Mouse (Mus musculus): ENCODE measurements at regions not wholly inside any gene's neighbourhood (a gene's known extent, or its start where the extent isn't known, plus 50 kb on each side); places are given as distances from the start of the nearest gene placed in this dataset.

DNA sequence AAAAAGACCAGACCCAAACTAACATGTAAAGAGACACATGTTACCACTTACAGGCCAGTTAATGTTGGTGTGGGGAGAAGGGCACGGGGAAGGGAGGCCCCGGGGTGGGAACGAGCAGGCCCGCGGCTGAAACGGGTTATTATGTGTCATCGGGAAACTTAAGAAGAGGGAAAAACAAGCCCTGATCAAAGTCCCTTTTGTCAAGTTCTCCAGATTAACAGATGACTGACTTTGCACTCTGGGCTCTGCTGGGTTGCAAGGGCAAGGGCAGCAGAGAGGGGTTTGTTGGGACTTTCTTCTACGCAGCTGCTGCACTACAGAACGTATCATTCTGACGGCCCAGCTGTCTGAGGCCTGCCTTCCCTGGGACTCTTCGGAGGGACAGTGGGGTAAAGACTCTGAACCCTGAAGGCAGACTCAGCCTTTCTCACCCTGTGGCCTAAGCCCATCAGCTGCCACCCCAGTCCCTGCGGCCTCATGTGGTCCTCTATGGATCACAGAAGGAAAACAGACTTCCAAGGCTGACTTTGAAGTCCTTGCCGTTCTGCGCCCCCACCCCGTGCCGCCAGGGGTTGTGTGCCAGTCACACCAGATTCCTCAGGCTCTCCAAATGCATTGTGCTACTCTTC lies 240.7 kb downstream of the Rplp1 start:
- DNase-seq (ENCODE audit: low spot score): no peak

DNA sequence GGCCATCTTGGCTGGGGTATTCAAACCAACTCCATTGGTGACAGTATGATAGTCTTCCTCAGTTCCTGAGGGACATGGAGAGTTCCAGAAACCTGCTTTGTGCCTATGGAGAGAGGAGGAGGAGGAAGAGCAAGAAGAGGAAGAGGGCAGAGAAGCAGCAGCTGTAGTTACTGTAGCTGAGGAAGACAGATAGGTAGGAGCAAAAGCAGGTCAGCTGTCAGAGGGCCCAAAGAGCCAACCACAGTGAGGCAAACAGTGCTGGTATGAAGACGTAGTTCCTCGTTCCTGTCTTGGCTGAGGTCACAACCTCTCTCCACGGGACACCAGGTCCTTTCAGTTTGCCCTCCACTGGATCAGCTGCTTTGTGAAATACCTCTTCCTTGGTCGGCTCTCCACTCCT lies 243.4 kb downstream of the Rplp1 start:
- DNase-seq (ENCODE audit: low spot score): no peak

DNA sequence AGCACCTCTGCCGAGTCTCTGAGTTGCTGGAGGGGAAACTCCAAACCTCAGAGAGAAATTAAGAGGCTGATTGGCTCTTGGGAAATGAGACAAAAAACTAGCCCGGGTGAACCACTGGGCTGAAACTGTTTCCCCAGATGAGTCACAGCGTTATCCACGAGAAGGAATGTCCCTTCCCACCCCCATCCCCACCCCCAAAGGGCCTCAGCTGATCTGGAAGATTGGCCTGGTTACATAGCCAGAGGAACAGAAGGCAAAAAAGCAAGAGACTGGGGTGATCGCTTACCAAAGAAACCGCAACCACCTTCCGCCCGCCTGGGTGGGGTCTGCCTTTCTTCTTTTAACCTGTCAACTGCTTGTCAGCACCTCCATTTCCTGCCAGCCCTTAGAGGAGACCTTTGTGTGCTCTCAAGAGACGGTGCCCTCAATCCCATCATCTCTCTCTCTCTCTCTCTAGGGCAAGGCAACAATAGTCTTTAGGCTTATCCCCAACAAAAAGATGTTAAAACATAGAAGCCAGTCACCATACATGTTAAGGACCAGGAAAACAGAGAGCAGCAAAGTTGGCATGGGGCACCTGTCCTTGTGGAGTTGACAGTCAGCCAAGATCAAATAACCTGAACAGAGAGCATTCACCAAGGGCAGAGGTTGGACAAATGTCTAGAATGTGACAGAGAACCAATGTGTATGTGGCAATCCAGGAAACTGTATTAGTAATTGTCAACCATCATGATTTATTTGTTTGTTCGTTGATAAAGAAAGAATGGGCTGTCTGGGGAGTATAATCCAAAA lies 244.4 kb downstream of the Rplp1 start:
- DNase-seq (ENCODE audit: low spot score): no peak

DNA sequence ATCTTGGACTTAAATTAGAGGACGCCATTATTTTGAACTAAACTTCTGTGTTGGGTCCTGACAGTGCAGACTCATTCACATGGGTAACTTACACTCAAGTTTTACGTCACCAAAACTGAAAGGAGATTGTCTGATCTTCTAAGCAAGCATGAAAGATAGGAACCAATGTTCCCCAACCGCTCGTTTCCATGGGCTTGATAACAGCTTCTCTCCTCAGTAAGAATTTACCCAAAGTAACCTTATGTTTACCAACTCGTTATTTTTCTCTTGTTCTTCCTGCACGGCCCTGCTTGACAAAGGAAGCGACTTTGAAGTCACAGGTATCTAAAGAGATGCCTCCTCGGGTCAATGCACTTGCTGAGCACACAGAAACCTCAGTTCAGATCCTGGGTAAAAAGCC lies 245.6 kb downstream of the Rplp1 start:
- DNase-seq (ENCODE audit: low spot score): no peak

DNA sequence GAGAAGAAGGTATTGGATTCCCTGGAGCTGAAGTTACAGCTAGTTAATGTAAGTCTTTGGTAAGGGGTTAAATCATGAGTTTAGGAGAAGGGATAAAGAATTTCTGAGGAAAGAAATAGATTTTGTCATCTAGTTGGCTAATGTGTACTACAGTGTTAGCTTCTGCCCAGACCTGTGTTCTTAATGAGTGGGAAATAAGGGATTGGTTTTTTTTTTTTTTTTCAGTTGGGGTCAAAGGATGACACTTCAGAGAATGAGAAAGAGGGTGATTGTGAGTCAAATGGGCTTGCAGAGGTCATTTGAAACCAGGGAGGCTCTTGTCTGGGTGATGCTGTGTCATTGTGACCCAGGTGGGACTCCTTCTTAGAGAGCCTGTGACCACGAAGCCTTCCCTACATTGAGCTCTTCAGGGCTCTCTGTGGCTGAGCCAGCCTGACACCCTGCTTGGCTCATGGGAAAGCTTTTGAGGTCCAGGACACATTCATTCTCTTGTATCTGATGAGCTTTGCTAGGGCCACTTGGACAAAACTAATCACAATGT lies 246.1 kb downstream of the Rplp1 start:
- DNase-seq (ENCODE audit: low spot score): no peak

DNA sequence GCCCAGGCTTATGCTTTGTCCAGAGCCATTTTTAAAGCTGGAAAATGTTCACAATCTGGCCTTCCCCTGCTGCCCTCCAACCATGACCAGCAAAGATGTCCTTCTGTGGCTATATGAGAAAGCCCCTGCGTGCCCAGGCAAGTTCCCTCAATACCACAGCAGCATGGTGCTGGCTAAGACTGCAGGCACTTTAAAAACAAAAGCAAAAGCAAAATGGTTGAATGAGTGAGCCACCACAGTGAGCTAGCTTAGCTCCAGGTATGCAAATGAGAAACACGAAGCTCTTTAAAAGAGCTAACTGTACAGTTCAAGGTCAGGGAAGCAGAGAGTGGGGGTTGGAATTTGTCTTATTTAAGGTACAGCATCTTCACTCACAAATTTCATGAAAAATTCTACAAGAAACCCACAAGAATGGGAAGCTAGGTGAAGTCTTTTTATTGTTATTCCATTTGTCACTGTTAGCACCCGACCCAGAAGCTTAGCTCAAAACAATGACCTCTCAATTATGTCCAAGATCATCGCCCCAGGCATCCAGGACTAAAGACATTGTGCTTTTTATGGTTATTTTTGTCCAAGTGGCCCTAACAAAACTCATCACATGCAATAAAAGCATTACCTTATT lies 246.8 kb downstream of the Rplp1 start:
- no peak for DNase-seq (ENCODE audit: low spot score)

DNA sequence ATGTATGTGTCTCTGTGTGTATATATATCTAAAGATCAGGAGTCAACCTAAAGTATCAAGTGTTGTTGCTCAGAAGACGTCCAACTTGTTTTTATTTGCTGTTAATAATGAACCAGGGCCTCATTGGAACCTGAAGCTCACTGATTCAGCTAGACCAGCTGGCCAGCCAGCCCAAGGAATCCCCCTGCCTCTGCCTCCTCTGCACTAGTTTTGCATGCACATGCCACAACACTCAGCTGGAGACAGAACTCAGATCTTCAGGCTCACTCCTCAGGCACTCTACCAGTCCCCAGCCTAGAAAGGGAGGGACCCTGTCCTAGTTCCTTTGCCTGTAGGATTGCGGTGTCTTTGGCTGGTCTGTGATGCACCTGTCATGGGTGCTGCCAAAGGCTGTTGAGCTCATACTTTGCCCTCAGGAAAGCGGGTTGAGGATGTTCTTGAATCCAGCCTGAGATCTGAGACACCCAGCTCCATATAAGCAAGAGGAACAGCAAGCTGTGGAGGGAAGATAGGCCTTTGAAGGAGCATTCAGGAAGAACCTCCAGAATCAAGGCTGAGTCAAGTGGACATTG lies 247.5 kb downstream of the Rplp1 start:
- no peak for DNase-seq (ENCODE audit: low spot score)

DNA sequence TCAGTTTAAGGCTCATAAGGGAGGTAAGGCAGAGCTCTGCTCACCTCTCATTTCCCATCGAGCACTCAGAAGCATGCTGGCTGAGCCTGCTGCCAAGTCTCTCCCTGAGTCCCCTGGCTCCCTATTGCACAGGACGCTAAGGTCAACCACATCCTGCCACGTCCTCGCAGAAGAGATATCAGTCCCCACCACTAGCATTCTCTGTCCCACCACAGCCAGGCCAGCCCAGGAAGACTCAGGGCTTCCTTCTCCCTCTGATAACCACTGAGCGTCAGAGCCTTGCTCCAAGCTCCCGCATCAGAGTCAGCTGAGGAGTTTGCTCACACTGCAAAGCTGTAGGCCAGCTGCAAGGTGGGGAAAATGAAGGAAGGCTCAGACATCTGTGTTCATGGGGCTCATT lies 248.2 kb downstream of the Rplp1 start:
- no peak for DNase-seq (ENCODE audit: low spot score)

DNA sequence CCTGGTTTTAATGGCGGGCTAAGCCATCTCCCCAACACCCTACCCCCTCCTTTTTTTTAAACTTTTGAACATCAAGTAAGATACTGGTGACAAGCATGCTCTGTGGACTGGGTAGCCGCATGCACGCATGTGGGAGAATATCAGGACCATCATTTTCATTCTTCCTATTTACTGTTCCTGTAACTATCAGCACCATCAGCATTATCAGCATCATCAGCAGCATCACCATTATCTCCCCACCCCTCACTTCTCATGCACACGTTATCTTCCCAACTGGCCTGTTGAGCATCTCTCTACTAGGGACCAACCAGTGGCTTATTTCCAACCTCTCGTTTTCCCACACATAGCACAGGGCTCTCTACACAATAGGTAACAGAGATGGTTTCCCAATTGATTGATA lies 249.1 kb downstream of the Rplp1 start:
- DNase-seq (ENCODE audit: low spot score): no peak

DNA sequence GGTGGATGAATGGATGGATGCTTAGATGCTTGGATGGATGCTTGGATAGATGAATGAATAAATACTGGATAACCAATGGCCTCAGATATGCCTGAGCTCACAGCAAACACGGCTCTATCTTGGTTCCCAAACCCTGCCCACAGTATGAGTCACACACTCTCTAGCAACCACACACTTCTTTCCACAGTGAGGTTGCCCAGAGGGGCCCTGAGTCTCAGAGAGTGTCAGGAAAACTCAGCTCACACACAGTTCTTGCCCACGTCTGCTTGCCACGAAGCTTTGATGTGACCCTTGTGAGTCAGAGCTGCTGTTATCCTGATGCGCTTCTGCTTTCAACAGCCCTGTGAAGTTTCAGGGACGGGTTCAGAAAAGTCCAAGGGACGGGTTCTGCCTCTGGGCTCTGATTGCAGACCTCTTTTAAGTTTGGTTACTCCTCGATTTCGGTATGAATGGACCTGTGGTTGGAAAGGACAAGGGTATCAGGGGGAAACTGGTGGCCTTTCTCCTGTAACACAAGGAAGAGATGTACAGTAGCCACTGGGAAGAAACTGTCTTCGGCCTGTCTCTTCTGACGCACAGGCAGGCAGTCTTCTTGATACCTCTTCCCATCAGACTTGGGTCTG lies 250.2 kb downstream of the Rplp1 start:
- no peak for DNase-seq (ENCODE audit: low spot score)

DNA sequence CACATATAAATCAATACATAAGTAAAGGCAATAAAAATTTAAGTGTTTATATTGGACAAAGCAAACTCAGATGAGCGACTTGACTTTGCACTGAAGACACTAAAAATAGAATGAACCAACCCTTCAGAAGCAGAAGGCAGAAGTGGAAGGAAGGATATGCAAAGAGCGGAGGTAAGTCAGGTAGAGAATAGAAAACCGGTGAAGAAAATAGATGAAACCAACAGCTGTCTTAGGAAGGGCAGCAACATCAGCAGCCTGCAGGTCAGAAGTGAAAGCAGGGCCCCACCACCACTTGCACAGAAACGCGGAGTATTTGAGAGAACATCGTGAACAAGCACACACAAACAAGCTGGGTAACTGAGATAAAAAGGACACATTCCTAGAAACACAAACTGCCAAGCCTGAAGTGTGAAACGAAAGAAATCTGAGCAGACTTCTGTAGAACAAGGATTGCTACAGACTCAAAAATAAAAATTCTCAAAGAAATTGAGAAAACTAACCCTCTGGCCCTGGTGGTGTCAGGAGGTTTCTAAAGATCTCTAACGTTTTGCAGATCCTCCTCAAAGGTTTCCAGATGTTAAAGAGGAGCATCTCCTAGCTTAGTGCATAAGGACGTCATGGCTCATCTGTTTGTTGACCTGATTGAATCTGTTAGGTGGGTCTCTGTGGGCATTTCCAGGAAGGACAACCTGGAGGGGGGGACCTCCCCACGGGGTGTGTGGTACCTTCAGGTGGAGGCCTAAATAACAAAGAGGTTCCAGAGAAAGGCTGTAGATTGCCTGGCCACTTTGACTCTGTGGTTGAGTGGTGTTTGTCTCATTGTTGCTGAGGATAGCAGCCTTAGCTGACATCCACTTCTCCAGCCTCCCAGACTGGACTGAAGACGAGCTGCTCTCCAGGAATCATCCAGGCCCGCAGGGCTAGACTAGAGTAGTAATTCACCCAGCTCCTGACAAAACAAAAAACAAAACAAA lies 252.0 kb downstream of the Rplp1 start:
- no peak for DNase-seq (ENCODE audit: low spot score)

DNA sequence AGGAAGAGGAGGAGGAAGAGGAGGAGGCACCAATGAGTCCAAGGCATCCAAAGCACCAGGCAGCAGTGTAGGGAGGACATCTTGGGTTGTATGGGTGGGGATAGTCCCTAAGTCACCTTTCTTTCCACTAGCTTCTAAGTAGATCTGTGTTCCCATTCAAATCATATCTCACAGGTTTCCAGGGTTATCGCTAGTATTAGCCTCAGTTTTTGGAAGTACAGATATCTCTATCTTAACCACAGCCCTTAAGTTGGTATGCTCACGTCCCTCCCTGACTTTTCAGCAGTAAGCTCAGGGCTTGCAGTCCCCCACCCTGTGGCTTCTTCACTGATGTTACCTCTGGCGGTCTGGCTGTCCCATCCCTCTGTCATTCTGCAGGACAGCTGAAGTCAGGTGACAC lies 254.2 kb downstream of the Rplp1 start:
- no peak for DNase-seq (ENCODE audit: low spot score)

DNA sequence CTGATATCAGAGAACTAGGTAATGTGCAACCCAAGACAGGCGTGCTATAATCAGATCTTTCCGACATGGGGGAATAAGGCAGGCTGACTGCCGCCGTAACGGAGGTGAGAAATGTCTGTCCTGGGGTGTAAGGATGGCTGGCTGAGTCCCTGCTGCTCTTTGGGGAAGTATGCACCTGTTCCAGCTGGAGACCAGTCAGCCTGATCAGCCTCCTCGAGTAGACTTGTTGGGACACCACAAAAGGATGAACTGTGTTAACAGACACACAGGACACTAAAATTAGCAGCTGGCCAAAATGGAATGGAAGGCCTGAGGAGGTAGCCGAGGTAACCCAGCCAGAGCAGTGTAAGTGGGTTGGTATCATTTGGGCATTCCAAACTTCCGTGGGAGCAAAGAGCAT lies 256.3 kb downstream of the Rplp1 start:
- no peak for DNase-seq (ENCODE audit: low spot score)

DNA sequence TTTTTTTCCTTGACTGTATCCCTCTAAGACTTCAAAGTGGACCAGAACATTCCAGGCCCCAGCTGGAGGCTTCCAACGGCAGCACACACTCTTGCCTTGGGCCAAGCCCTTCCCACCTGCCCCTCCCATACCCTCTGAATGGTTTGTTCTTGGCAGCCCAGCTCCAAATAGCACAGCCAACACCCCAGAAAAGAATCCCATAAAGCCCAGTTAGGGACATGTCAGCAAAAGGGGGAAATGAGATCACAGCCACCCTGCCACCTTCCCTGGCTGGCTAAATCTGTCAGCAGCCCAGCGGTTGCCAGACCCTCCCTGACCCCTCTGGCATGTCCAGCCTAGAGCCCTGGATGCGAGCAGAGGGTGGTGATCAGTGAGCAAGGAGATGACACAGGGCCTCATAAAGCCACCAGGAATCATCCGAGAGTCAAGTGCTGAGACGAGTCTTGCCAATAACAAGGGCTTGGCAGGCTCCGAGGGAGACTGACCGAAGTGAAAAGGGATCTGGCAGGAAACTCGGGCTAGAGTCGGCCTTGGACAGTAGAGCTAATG lies 258.8 kb downstream of the Rplp1 start:
- DNase-seq (ENCODE audit: low spot score): no peak

DNA sequence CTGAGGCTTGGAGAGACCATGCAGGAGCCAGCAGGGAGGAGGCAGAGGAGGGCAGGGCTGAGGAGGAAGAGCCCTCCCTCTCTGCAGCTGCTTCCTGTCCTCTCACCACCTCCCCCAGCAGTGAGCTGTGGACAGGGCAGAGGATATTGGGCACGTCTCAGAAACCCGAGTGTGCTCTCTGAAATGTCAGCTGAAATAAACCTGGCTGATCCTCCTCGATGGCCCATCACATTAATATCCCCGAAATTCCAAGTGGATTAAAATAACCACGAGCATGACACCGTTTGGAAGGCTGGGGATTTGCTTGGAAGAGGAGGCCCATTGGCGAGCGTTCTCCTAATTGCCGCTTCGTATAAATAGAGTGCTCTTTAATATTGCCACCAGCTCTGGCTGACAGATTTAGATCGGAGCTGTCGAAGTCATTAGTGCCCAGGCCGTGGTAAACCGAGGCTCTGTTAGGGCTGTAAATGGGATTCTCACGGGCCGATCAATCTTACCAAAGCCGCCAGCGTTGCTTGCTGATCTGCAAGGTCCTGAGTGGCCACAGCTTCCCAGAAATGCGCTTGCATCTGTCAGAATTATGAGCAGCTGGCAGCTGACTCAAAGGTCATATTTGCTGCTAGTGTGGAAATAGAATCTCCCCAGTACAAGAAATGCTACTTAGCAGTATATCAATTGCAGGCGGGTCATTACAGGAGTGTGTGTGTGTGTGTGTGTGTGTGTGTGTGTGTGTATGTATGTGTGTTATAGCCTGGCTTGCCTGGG lies 268.5 kb downstream of the Rplp1 start:
- no peak for DNase-seq (ENCODE audit: low spot score)

DNA sequence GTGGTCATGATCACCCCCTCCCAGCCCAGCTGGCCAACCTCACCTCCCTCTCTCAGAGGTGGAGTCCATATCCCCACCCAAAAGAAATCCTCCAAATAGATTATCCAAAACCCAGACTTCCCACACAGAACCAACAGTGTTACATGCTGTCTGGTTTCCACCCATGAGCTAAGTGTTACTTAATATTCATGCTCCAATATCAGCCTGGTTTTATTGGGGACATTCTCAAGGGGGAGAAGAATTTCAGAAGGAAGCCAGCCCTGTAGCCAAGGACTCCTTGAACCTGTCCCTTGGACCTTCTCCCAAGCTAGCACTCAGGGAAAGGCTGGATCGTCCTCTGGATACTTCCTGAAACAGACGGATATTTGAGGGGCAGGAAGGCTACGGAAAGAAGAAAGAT lies 268.6 kb downstream of the Tle3 start:
- no peak for DNase-seq (ENCODE audit: low spot score)

DNA sequence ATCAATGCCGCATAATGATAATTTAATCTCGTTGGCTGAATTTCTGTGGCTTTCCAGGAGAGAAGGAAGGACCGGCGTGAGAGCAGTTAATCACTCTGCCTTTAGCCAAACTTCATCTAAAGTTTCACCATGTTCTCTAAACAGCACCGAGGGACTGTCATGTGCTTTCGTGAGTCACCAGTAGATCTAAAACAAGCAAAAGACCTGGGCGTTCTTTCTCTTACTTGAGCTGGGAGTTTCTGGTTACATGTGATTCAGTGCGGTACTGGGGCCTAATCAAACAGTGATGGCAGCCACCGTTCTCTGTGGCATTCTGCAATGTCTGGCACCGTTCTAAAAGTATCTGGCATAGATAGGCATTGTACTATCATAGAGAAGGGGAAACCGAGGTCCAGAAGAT lies 266.7 kb downstream of the Tle3 start:
- DNase-seq (ENCODE audit: low spot score): no peak

DNA sequence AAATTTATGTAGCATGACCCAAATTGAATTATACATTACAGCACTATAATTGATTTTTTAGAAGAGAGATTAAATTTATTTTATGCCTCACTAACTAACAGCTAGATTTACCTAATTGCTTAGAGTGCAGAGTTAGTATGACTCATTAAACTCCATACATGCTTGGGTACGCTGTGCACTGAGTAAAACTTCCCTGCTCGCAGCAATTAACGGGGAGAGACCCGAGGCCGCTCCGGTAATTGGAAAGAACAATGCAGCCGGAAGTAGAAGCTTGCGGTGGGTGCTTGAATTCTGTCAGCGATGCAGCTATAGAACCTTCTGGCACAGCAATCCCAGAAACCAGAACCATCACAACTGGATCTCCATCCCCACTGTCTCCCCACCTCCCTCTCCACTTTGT lies 261.8 kb downstream of the Tle3 start:
- no peak for DNase-seq (ENCODE audit: low spot score)

DNA sequence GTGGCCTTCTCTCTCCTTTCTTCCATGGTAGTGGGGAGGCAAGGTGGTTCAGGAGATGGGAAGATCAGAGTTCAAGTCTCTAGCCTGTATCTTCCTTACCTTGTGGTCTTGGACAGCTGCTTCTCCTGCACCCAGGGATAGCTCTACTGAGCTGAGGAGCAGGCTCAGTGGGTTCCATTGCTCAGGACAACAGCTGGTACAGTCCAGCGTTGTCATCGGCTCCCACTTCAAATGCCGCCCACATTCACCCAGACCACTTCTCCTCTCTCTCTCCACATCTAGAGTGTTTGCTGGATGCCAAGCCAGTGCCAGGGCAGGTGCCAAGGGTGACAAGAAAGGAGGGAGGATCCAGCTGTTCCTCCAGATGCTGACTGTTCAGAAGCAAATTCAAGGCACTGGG lies 260.4 kb downstream of the Tle3 start:
- no peak for DNase-seq (ENCODE audit: low spot score)

DNA sequence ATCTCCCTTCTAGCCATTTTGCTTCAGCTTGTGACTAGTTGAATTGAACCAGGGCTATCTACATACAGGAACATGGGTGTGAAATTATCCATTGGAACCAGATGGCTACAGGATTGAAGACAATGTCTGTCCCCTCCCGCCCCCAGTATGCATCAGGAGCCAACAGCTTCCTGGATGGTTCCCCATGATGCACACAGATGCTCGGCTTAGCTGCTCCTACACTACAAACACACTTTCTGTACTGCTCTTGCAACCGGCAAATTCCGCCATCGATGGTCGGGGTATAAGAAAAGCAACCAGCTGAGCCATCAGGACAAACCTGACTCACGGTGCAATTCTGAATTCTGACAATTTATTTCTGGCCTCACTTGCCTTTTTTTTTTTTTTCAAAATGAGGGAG lies 258.9 kb downstream of the Tle3 start:
- no peak for DNase-seq (ENCODE audit: low spot score)

Data from c-Kit-positive CD71-positive TER-119-positive erythroid progenitor cells, embryonic 14.5 days (primary cell).